Mouse (Mus musculus): ENCODE results near the gene AU040320. TPM values are rescaled to one million over a fixed set of nuclear protein-coding genes. Genes with fewer than 3 reads are reported as not detected.

Gene AU040320
- polyA plus RNA-seq, 1 experiment from 2014 or later = 22.0 TPM

- ATAC-seq (ENCODE audit: borderline replicate concordance, extremely low read depth, low FRiP score, low TSS enrichment) = no peak
- Histone ChIP-seq H3K27me3 (no peaks in the 10 kb centered on the region), H3K4me3 (peak overlapping the region; percentile 72), H3K4me1 (peaks cover 51% of the 10 kb centered on the region), H3K36me3 (peaks cover 22% of the 10 kb centered on the region), H3K9me3 (no peaks in the 10 kb centered on the region), H3K9ac (no peak overlapping the region), H3K27ac (no peak overlapping the region), H3K4me2 (peak overlapping the region; percentile 96)
- 55% methylated on average over 10 of the region's 10 CpGs for WGBS
Measured at GRCm38 (mm10) chr4:126751556-126752023, 1.8 kb upstream of the AU040320 start.

DNA sequence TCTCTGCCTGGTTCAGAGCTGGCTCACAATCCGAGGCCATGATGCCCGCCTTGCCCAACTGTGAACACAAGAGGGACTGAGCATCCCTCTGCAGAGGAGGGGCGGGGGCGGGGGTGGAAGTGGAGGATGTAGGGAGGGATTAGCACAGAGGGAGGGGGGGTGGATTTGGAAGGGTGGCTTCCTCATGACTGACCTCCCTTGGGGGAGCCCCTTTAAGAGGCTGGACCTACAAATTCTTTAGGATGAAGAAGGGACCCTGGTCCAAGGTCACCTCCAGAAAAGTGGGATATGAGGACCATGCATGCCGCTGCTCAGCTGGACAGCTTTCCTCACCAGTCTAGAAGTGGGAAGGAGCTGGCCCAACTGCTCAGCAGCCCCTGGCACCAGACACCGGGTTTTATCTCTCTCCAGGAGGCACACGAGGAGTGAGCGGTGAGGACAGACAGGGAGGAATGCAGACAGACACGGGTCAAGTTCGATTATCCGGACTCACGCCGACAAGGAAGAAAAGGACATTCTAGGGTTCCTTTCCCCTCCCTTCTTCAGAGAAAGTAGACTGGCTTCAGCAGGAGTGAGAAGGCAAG, 1.2 kb upstream of the AU040320 start:
- Histone ChIP-seq H3K36me3 (peaks cover 17% of the 10 kb centered on the region), H3K4me3 (peak overlapping the region; percentile 72), H3K9ac (peak overlapping the region; percentile 83), H3K27me3 (no peaks in the 10 kb centered on the region), H3K4me2 (peak overlapping the region; percentile 96), H3K4me1 (peaks cover 51% of the 10 kb centered on the region), H3K9me3 (no peaks in the 10 kb centered on the region), H3K27ac (no peak overlapping the region)
- 7% methylated on average over 13 of the region's 13 CpGs for WGBS
- no peak for ATAC-seq (ENCODE audit: borderline replicate concordance, extremely low read depth, low FRiP score, low TSS enrichment)

- H3K27ac ChIP-seq = peak overlapping the region; percentile 98
- peak overlapping the region; percentile 83 for H3K9ac ChIP-seq
- H3K4me1 ChIP-seq = peaks cover 51% of the 10 kb centered on the region
- no peak for ATAC-seq (ENCODE audit: borderline replicate concordance, extremely low read depth, low FRiP score, low TSS enrichment)
- H3K9me3 ChIP-seq = no peaks in the 10 kb centered on the region
- WGBS = under 1% methylated on average over 23 of the region's 23 CpGs
- H3K36me3 ChIP-seq = peaks cover 14% of the 10 kb centered on the region
- H3K27me3 ChIP-seq = no peaks in the 10 kb centered on the region
- peak overlapping the region; percentile 96 for H3K4me2 ChIP-seq
- peak overlapping the region; percentile 72 for H3K4me3 ChIP-seq
Measured at GRCm38 (mm10) chr4:126752608-126753141, 669 bp upstream of the AU040320 start.

- Histone ChIP-seq H3K9ac (peak overlapping the region; percentile 83), H3K4me1 (peaks cover 51% of the 10 kb centered on the region), H3K9me3 (no peaks in the 10 kb centered on the region), H3K4me2 (peak overlapping the region; percentile 96), H3K27me3 (no peaks in the 10 kb centered on the region), H3K36me3 (0 out of 2 replicates have a peak, but pooled peaks cover 2% of the 10 kb centered on the region), H3K27ac (peak overlapping the region; percentile 98), H3K4me3 (peak overlapping the region; percentile 72)
- 1% methylated on average over 12 of the region's 12 CpGs for WGBS
- ATAC-seq (ENCODE audit: borderline replicate concordance, extremely low read depth, low FRiP score, low TSS enrichment) = no peak
Measured at GRCm38 (mm10) chr4:126754231-126754611, 877 bp downstream of the AU040320 start.

- Histone ChIP-seq H3K4me2 (peak overlapping the region; percentile 96), H3K36me3 (0 out of 2 replicates have a peak, but pooled peaks cover 6% of the 10 kb centered on the region), H3K27ac (peak overlapping the region; percentile 98), H3K4me3 (peak overlapping the region; percentile 72), H3K27me3 (no peaks in the 10 kb centered on the region), H3K9ac (no peak overlapping the region), H3K9me3 (no peaks in the 10 kb centered on the region), H3K4me1 (peaks cover 47% of the 10 kb centered on the region)
- no peak for ATAC-seq (ENCODE audit: borderline replicate concordance, extremely low read depth, low FRiP score, low TSS enrichment)
- 19% methylated on average over 12 of the region's 12 CpGs for WGBS
Measured at GRCm38 (mm10) chr4:126754736-126755374, 1.5 kb downstream of the AU040320 start.

GRCm38 (mm10) chr4:126756766-126757165, 3.4 kb downstream of the AU040320 start:
- no peak overlapping the region for H3K4me2 ChIP-seq
- no peak overlapping the region for H3K4me3 ChIP-seq
- peaks cover 29% of the 10 kb centered on the region for H3K4me1 ChIP-seq
- no peaks in the 10 kb centered on the region for H3K9me3 ChIP-seq
- H3K27me3 ChIP-seq = no peaks in the 10 kb centered on the region
- no peak overlapping the region for H3K9ac ChIP-seq
- 52% methylated on average over 4 of the region's 4 CpGs for WGBS
- ATAC-seq (ENCODE audit: borderline replicate concordance, extremely low read depth, low FRiP score, low TSS enrichment) = no peak
- H3K36me3 ChIP-seq = peaks cover 12% of the 10 kb centered on the region; the same call in 1 of the 2 replicates
- no peak overlapping the region for H3K27ac ChIP-seq

- Histone ChIP-seq H3K27me3 (no peaks in the 10 kb centered on the region), H3K27ac (no peak overlapping the region), H3K4me2 (no peak overlapping the region), H3K9me3 (no peaks in the 10 kb centered on the region), H3K36me3 (peaks cover 12% of the 10 kb centered on the region; the same call in 1 of the 2 replicates), H3K9ac (no peak overlapping the region), H3K4me3 (no peak overlapping the region), H3K4me1 (peaks cover 20% of the 10 kb centered on the region)
- no peak for ATAC-seq (ENCODE audit: borderline replicate concordance, extremely low read depth, low FRiP score, low TSS enrichment)
- WGBS = 68% methylated on average over 5 of the region's 5 CpGs
Measured at GRCm38 (mm10) chr4:126758299-126758698, 5.0 kb downstream of the AU040320 start.

DNA sequence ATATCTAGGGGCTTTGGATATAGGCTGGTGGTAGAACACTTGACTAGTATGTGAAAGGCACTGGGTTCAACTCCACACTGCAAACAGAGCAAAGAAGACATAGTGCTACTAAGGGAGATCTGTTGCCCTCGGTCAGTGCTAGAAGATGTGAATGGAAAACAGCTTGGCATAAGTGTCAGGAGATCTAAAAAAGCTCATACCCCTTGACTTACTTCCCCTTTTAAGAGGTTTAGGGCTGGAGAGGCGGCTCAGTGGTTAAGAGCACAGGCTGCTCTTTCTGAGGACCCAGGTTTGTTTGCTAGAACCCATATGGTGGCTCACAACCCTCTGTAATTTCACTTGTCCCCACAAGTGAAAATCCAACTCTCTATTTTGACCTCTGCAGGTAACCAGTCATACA, 6.1 kb downstream of the AU040320 start:
- whole genome bisulfite sequencing = 78% methylated on average over 2 of the region's 2 CpGs

DNA sequence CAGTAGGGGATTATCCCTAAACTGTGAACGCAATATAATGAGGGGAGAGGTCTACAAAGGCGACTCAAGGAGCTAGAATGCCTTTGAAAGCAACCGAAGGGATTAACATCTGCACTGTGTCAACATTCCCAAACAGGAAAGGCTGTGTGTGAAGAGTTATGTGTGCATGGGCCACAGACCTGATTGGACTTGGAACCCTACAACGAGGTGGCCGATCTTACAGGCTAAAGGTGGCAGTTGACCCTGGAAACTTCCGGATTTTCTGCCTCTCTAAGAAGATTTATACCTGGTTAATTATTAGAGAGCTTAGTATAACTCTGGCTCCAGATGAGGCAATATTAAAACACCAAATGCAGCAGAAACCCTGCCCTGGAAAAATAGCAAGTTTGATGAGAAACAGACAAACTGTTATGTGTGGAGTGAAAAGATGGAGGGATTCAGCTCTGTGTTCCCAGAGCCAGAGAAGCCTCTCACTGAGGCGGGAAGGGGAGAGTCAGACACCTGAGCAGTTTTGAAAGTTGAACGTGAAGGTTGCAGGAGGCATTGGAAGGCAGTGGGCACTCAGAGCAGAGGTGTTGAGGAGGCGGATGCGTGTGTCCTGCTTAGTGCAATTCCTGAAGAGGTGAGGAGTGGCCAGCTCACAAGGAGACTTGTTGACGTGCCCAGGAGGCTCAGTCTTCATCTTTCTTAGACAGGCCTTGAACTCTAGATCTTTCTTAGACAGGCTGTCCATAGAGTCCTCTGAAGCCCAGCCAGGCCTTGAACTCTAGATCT, 9.4 kb downstream of the AU040320 start:
- Histone ChIP-seq H3K4me3 (no peak overlapping the region), H3K9ac (no peak overlapping the region), H3K9me3 (no peaks in the 10 kb centered on the region), H3K4me2 (no peak overlapping the region), H3K27ac (no peak overlapping the region), H3K4me1 (no peaks in the 10 kb centered on the region), H3K36me3 (peaks cover 12% of the 10 kb centered on the region; the same call in 1 of the 2 replicates), H3K27me3 (no peaks in the 10 kb centered on the region)
- no peak for ATAC-seq (ENCODE audit: borderline replicate concordance, extremely low read depth, low FRiP score, low TSS enrichment)
- 65% methylated on average over 11 of the region's 11 CpGs for WGBS

More for the DNA sequence above, 6.1 kb downstream of the AU040320 start:
- peaks cover 12% of the 10 kb centered on the region; the same call in 1 of the 2 replicates for H3K36me3 ChIP-seq
- H3K9ac ChIP-seq = no peak overlapping the region
- ATAC-seq (ENCODE audit: borderline replicate concordance, extremely low read depth, low FRiP score, low TSS enrichment) = no peak
- no peaks in the 10 kb centered on the region for H3K27me3 ChIP-seq
- peaks cover 17% of the 10 kb centered on the region for H3K4me1 ChIP-seq
- H3K27ac ChIP-seq = no peak overlapping the region
- H3K4me3 ChIP-seq = no peak overlapping the region
- no peak overlapping the region for H3K4me2 ChIP-seq
- no peaks in the 10 kb centered on the region for H3K9me3 ChIP-seq

DNA sequence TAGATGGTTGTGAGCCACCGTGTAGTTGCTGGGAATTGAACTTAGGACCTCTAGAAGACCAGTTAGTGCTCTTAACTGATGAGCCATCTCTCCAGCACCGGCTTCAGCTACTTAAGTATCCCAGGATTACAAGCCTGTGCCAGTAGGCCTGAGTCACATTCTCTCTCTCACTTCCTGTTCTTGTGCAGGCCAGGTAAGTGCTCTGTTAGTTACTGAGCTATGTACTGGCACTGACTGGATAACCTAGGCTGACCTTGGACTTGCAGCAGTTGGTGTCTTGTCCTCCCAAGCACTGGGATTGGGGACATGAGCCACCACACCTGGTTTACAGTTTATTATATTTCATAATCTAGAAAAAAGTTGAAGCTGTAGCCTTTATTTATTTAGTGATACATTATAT, 10.1 kb downstream of the AU040320 start:
- H3K4me1 ChIP-seq = no peaks in the 10 kb centered on the region
- ATAC-seq (ENCODE audit: borderline replicate concordance, extremely low read depth, low FRiP score, low TSS enrichment) = no peak
- H3K27me3 ChIP-seq = no peaks in the 10 kb centered on the region
- H3K36me3 ChIP-seq = peaks cover 12% of the 10 kb centered on the region; the same call in 1 of the 2 replicates
- WGBS = 72% methylated on average over 2 of the region's 2 CpGs
- no peak overlapping the region for H3K27ac ChIP-seq
- H3K4me3 ChIP-seq = no peak overlapping the region
- H3K9ac ChIP-seq = no peak overlapping the region
- no peak overlapping the region for H3K4me2 ChIP-seq
- H3K9me3 ChIP-seq = no peaks in the 10 kb centered on the region

- H3K4me3 ChIP-seq = no peak overlapping the region
- no peak overlapping the region for H3K4me2 ChIP-seq
- no peaks in the 10 kb centered on the region for H3K9me3 ChIP-seq
- 86% methylated on average over 9 of the region's 9 CpGs for WGBS
- no peaks in the 10 kb centered on the region for H3K27me3 ChIP-seq
- H3K27ac ChIP-seq = no peak overlapping the region
- H3K9ac ChIP-seq = no peak overlapping the region
- ATAC-seq (ENCODE audit: borderline replicate concordance, extremely low read depth, low FRiP score, low TSS enrichment) = no peak
- no peaks in the 10 kb centered on the region for H3K4me1 ChIP-seq
- H3K36me3 ChIP-seq = no peaks in the 10 kb centered on the region
Measured at GRCm38 (mm10) chr4:126769800-126770563, 16.6 kb downstream of the AU040320 start.
